Mouse (Mus musculus) embryonic facial prominence, embryonic 15.5 days (tissue): Measurements from ENCODE around the gene Rab15. TPM values are rescaled to one million over a fixed set of nuclear protein-coding genes. Genes with fewer than 3 reads are reported as not detected.

ENCODE experiments used
- polyA plus RNA-seq: library from polyadenylated mRNA; unstranded; fragments of >200 nt; fragmentation: Nextera tagmentation; extraction: Ambion mirVana; gene quantifications from 2 replicates; pipeline ENCODE4 v1.2.1, GENCODE M21; 2015

Rab15 gene
- polyA plus RNA-seq, 1 experiment from 2014 or later = 42.3 TPM

Other genes starting within 250 kb of the Rab15 start
- gene Sptb, start 112.4 kb downstream of the Rab15 start, polyA plus RNA-seq = 0.76 and 0.85 TPM in 2 replicates
- 125 and 127 TPM in 2 replicates for gene Churc1, start 57.4 kb downstream of the Rab15 start, polyA plus RNA-seq
- gene Fntb, start 57.3 kb downstream of the Rab15 start, polyA plus RNA-seq = 46.8 and 47.1 TPM in 2 replicates
- 5.1 and 5.7 TPM in 2 replicates for gene Gpx2, start 27.4 kb downstream of the Rab15 start, polyA plus RNA-seq
- 16.5 and 17.3 TPM in 2 replicates for gene Max, start 139.3 kb upstream of the Rab15 start, polyA plus RNA-seq